Mouse (Mus musculus) cortical plate, adult 2 months (tissue): ENCODE data around the gene Ust. TPM values are rescaled to one million over a fixed set of nuclear protein-coding genes. Genes with fewer than 3 reads are reported as not detected.

Experiments
- H3K27ac ChIP-seq: fragments of 200-500 bp; 2 replicates; pipeline ENCODE4 v1.5.1; 2012; ENCODE audit warnings: low read length, control low read depth, inconsistent platforms; ENCODE audit not compliant: insufficient read depth
- H3K4me1 ChIP-seq: fragments of 200-500 bp; 2 replicates; pipeline ENCODE4 v1.6.1; 2011; ENCODE audit warnings: low read length; ENCODE audit not compliant: control insufficient read depth, insufficient read depth
- H3K4me3 ChIP-seq: fragments of 200-500 bp; 2 replicates; pipeline ENCODE4 v1.5.1; 2011; ENCODE audit warnings: mild to moderate bottlenecking, low read length, control low read depth; ENCODE audit not compliant: insufficient read depth
- CTCF ChIP-seq: fragments of 200-500 bp; IDR thresholded peaks from 2 replicates; pipeline ENCODE4 v1.5.1; 2011; ENCODE audit warnings: mild to moderate bottlenecking, control low read depth, low read length; ENCODE audit not compliant: insufficient read depth; ENCODE audit errors: extremely low read depth
- POLR2A ChIP-seq: fragments of 200-500 bp; IDR thresholded peaks from 2 replicates; pipeline ENCODE4 v1.6.1; 2011; ENCODE audit warnings: mild to moderate bottlenecking, low read length, control low read depth; ENCODE audit not compliant: insufficient read depth; ENCODE audit errors: extremely low read depth
- polyA plus RNA-seq: library from polyadenylated mRNA; depleted of rRNA; stranded (reverse); fragments of >200 nt; gene quantifications from 2 replicates; pipeline ENCODE4 v1.2.3, GENCODE M21; 2012

Gene Ust
- polyA plus RNA-seq, 1 experiment, result 10.2 TPM

DNA sequence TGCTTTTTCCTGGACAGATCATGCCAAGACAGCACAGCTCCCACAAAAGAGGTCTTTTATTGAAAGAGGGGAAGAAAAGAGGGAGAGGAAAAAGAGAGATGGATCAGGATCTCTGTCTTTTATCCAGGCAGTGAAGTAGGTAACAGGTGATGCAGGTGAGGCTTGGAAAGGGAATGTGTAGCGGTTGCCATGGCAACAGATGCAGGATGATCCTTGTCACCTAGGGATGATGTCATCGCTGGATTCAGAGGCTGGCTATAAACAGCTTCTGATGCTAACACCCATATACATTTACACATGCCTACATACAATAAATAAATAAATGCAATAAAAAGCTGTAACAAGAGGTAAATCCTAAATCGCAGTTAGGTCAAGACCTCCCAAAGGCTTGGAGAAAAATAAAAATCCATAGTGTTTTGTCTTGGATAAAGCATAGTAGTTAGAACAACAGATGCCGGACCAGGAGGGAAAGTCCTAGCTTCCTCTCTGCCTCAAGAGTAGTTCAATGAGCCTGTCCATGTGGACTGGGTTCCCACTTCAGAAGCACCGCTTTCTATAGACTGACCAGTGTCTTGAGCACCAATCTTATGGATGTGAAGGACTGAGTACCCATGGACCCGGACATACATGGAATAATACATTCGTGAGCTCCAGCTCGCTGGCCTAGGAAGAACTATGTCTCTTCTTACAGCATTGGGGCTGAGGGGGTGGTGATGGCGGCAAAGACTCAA is 319.4 kb downstream of the Ust start:
- Histone ChIP-seq H3K4me1 (no peaks in the 10 kb centered on the region), H3K27ac (no peak overlapping the region), H3K4me3 (no peak overlapping the region)
- no peak for TF ChIP-seq CTCF
- no peak for TF ChIP-seq POLR2A

DNA sequence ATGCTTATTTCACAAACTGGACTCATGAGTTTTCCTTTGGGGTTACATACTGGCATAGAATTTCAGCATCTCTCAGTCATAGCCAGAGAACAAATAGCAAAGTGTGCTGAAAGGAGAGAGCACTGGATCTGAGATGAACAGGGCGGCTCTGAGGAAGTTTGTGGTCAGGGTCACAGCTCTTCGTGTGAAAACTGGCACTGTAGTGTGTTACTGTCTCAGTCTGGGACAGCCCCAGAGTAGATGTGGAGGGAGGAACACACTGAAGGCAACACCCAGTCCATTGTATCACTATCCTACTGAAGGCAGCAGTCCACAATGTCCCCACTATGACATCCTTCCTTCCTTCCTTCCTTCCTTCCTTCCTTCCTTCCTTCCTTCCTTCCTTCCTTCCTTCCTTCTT is 321.0 kb downstream of the Ust start:
- Histone ChIP-seq H3K27ac (no peak overlapping the region), H3K4me1 (no peaks in the 10 kb centered on the region), H3K4me3 (no peak overlapping the region)
- TF ChIP-seq CTCF (no peak), POLR2A (no peak)

GRCm38 (mm10) chr10:8196300-8196699 is 322.3 kb downstream of the Ust start:
- no peak overlapping the region for H3K27ac ChIP-seq
- TF ChIP-seq CTCF (peak; percentile 87), POLR2A (no peak)

GRCm38 (mm10) chr10:8195730-8196129 is 322.9 kb downstream of the Ust start:
- TF ChIP-seq CTCF (no peak), POLR2A (no peak)
- H3K4me3 ChIP-seq, result no peak overlapping the region
- H3K27ac ChIP-seq, result no peak overlapping the region
- H3K4me1 ChIP-seq, result no peaks in the 10 kb centered on the region

More at GRCm38 (mm10) chr10:8196300-8196699, 322.3 kb downstream of the Ust start:
- no peaks in the 10 kb centered on the region for H3K4me1 ChIP-seq
- H3K4me3 ChIP-seq, result no peak overlapping the region

- no peaks in the 10 kb centered on the region for H3K4me1 ChIP-seq
- TF ChIP-seq POLR2A, result no peak
- TF ChIP-seq CTCF, result no peak
- H3K4me3 ChIP-seq, result no peak overlapping the region
- H3K27ac ChIP-seq, result no peak overlapping the region
Observed at GRCm38 (mm10) chr10:8189331-8189981, 329.2 kb downstream of the Ust start.

DNA sequence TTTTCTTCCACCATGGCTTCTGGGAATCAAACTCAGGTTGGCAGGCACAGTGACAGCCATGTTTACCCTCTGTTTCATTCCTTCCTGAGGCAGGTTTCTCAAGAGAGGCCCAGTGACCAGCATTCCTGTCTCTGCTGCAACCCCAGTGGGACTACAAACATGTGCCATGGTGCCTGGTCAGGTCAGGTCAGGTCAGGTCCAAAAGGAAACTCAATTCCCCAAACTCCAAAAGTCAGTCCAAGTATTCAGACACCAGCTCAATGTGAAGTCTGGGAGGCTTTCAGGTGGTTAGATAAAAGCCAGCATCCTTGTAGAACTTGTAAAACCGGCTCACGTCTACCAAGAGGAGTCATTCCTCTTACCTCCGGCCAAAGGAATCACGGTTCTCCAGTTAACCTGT is 333.0 kb downstream of the Ust start:
- H3K4me3 ChIP-seq, result no peak overlapping the region
- no peak for TF ChIP-seq POLR2A
- no peak for TF ChIP-seq CTCF
- no peak overlapping the region for H3K27ac ChIP-seq
- 0 out of 2 replicates have a peak, but pooled peaks cover 1% of the 10 kb centered on the region for H3K4me1 ChIP-seq

- Histone ChIP-seq H3K4me3 (no peak overlapping the region), H3K4me1 (0 out of 2 replicates have a peak, but pooled peaks cover 1% of the 10 kb centered on the region), H3K27ac (no peak overlapping the region)
- no peak for TF ChIP-seq CTCF
- no peak for TF ChIP-seq POLR2A
Observed at GRCm38 (mm10) chr10:8184711-8185110, 333.9 kb downstream of the Ust start.

GRCm38 (mm10) chr10:8183171-8183570 is 335.5 kb downstream of the Ust start:
- TF ChIP-seq CTCF (no peak), POLR2A (no peak)
- Histone ChIP-seq H3K4me3 (no peak overlapping the region), H3K27ac (no peak overlapping the region), H3K4me1 (0 out of 2 replicates have a peak, but pooled peaks cover 1% of the 10 kb centered on the region)

- no peak overlapping the region for H3K4me3 ChIP-seq
- H3K4me1 ChIP-seq, result 0 out of 2 replicates have a peak, but pooled peaks cover 1% of the 10 kb centered on the region
- TF ChIP-seq CTCF (no peak), POLR2A (no peak)
Observed at GRCm38 (mm10) chr10:8181596-8182185, 336.9 kb downstream of the Ust start.

More at GRCm38 (mm10) chr10:8181596-8182185, 336.9 kb downstream of the Ust start:
- no peak overlapping the region for H3K27ac ChIP-seq
